Mouse (Mus musculus): ENCODE measurements around the gene Pgm2l1.

GRCm38 (mm10) chr7:100283298-100283697, 56.1 kb downstream of the Pgm2l1 start:
- TF ChIP-seq CTCF (IDR thresholded peaks at IDR 0.05; ENCODE audit: borderline replicate concordance, control insufficient read depth, extremely low read depth, insufficient read depth, low read length, poor library complexity): no peak
- no peak for TF ChIP-seq POLR2A (IDR thresholded peaks at IDR 0.05; ENCODE audit: control insufficient read depth, extremely low read depth, insufficient read depth, low read length, poor library complexity)
